Mouse (Mus musculus) lung, postnatal 0 days (tissue): ENCODE measurements around the gene Zdhhc21. TPM values are rescaled to one million over a fixed set of nuclear protein-coding genes. Genes with fewer than 3 reads are reported as not detected.

ENCODE experiments used
- ATAC-seq: fragments of 200-750 bp; cut with Nextera tagmentation; 2 replicates; pipeline ENCODE4 v1.8.0; 2017; ENCODE audit warnings: moderate library complexity
- DNase-seq: peaks from one replicate; pipeline ENCODE4 v3.0.0-alpha.2; 2016; ENCODE audit warnings: low spot score
- H3K27ac ChIP-seq: fragments of 300-500 bp; sonication (generic); 2 replicates; pipeline ENCODE4 v1.5.1; 2014; ENCODE audit warnings: antibody characterized with exemption, mild to moderate bottlenecking, low read length, mixed read lengths
- H3K27me3 ChIP-seq: fragments of 300-500 bp; sonication (generic); replicated peaks from 2 replicates; pipeline ENCODE4 v1.6.1; 2014; ENCODE audit warnings: low read length, mixed read lengths; ENCODE audit not compliant: insufficient read depth
- H3K36me3 ChIP-seq: fragments of 300-500 bp; sonication (generic); 2 replicates; pipeline ENCODE4 v1.6.1; 2014; ENCODE audit warnings: low read length, mixed read lengths; ENCODE audit not compliant: insufficient read depth
- H3K4me1 ChIP-seq: fragments of 300-500 bp; sonication (generic); 2 replicates; pipeline ENCODE4 v1.6.1; 2014; ENCODE audit warnings: antibody characterized with exemption, low read depth, low read length, mixed read lengths; ENCODE audit not compliant: insufficient read depth
- H3K4me2 ChIP-seq: fragments of 300-500 bp; sonication (generic); replicated peaks from 2 replicates; pipeline ENCODE4 v1.6.1; 2014; ENCODE audit warnings: low read depth, mild to moderate bottlenecking, low read length, moderate library complexity, mixed read lengths
- H3K4me3 ChIP-seq: fragments of 300-500 bp; sonication (generic); 2 replicates; pipeline ENCODE4 v1.5.1; 2014; ENCODE audit warnings: low read depth, low read length
- H3K9ac ChIP-seq: fragments of 300-500 bp; sonication (generic); replicated peaks from 2 replicates; pipeline ENCODE4 v1.6.1; 2014; ENCODE audit warnings: low read depth, mild to moderate bottlenecking
- H3K9me3 ChIP-seq: fragments of 300-500 bp; sonication (generic); 2 replicates; pipeline ENCODE4 v1.6.1; 2016; ENCODE audit warnings: low read length, mixed read lengths
- CTCF ChIP-seq: IDR thresholded peaks from 2 replicates; pipeline ENCODE4 v1.5.1; 2016; ENCODE audit warnings: antibody characterized with exemption, mild to moderate bottlenecking
- EP300 ChIP-seq: IDR thresholded peaks from 2 replicates; pipeline ENCODE4 v1.6.1; 2016; ENCODE audit warnings: antibody characterized with exemption, mild to moderate bottlenecking, control low read depth
- WGBS: fragments of 180-500 bp; shearing (Covaris S2); extraction: QIAGEN DNeasy Blood & Tissue Kit; methylation state at CpG from one replicate; pipeline ENCODE4 v1.1.7; 2014; 5-methylcytosine and 5-hydroxymethylcytosine counted together
- polyA plus RNA-seq: library from polyadenylated mRNA; unstranded; fragments of >200 nt; fragmentation: Nextera tagmentation; extraction: Ambion mirVana; gene quantifications from 2 replicates; pipeline ENCODE4 v1.2.1, GENCODE M21; 2015

Zdhhc21 gene
- polyA plus RNA-seq, 1 experiment from 2014 or later, result 8.9 TPM

GRCm38 (mm10) chr4:82829429-82829828 lies 30.3 kb downstream of the Zdhhc21 start:
- no peak overlapping the region for H3K4me3 ChIP-seq
- TF ChIP-seq CTCF (peak; percentile 48), EP300 (no peak)
- H3K27me3 ChIP-seq, result no peaks in the 10 kb centered on the region
- no peaks in the 10 kb centered on the region for H3K36me3 ChIP-seq
- WGBS, result 49% methylated on average over 5 of the region's 5 CpGs
- ATAC-seq (peak; percentile 87), DNase-seq (peak; percentile 74)
- H3K4me1 ChIP-seq, result no peaks in the 10 kb centered on the region
- H3K27ac ChIP-seq, result no peak overlapping the region
- no peak overlapping the region for H3K9ac ChIP-seq
- no peak overlapping the region for H3K4me2 ChIP-seq
- H3K9me3 ChIP-seq, result no peaks in the 10 kb centered on the region

GRCm38 (mm10) chr4:82827001-82827400 lies 32.8 kb downstream of the Zdhhc21 start:
- DNase-seq (no peak), ATAC-seq (no peak)
- no peak overlapping the region for H3K4me2 ChIP-seq
- no peaks in the 10 kb centered on the region for H3K36me3 ChIP-seq
- no peaks in the 10 kb centered on the region for H3K9me3 ChIP-seq
- TF ChIP-seq CTCF, result no peak
- no peak for TF ChIP-seq EP300
- no peak overlapping the region for H3K27ac ChIP-seq
- 54% methylated on average over 2 of the region's 2 CpGs for WGBS
- H3K4me1 ChIP-seq, result no peaks in the 10 kb centered on the region
- H3K4me3 ChIP-seq, result no peak overlapping the region
- no peaks in the 10 kb centered on the region for H3K27me3 ChIP-seq
- H3K9ac ChIP-seq, result no peak overlapping the region

GRCm38 (mm10) chr4:82817833-82818232 lies 41.9 kb downstream of the Zdhhc21 start:
- H3K4me1 ChIP-seq, result no peaks in the 10 kb centered on the region
- H3K4me3 ChIP-seq, result no peak overlapping the region
- H3K4me2 ChIP-seq, result no peak overlapping the region
- WGBS, result 78% methylated on average over 5 of the region's 5 CpGs
- TF ChIP-seq CTCF (no peak), EP300 (no peak)
- no peaks in the 10 kb centered on the region for H3K27me3 ChIP-seq
- H3K9me3 ChIP-seq, result no peaks in the 10 kb centered on the region
- no peaks in the 10 kb centered on the region for H3K36me3 ChIP-seq
- DNase-seq, result no peak
- ATAC-seq, result no peak
- no peak overlapping the region for H3K9ac ChIP-seq
- H3K27ac ChIP-seq, result no peak overlapping the region

- H3K9me3 ChIP-seq, result no peaks in the 10 kb centered on the region
- H3K27ac ChIP-seq, result no peak overlapping the region
- H3K27me3 ChIP-seq, result no peaks in the 10 kb centered on the region
- H3K4me1 ChIP-seq, result no peaks in the 10 kb centered on the region
- DNase-seq (no peak), ATAC-seq (no peak)
- no peak overlapping the region for H3K4me2 ChIP-seq
- TF ChIP-seq CTCF (no peak), EP300 (no peak)
- no peak overlapping the region for H3K4me3 ChIP-seq
- no peak overlapping the region for H3K9ac ChIP-seq
- WGBS, result 90% methylated on average over 8 of the region's 8 CpGs
- no peaks in the 10 kb centered on the region for H3K36me3 ChIP-seq
These were observed 43.4 kb downstream of the Zdhhc21 start for GRCm38 (mm10) chr4:82816351-82816750.

- TF ChIP-seq CTCF (no peak), EP300 (no peak)
- no peaks in the 10 kb centered on the region for H3K36me3 ChIP-seq
- H3K27ac ChIP-seq, result no peak overlapping the region
- no peaks in the 10 kb centered on the region for H3K4me1 ChIP-seq
- H3K4me2 ChIP-seq, result no peak overlapping the region
- no peak overlapping the region for H3K4me3 ChIP-seq
- H3K9me3 ChIP-seq, result no peaks in the 10 kb centered on the region
- H3K27me3 ChIP-seq, result no peaks in the 10 kb centered on the region
- ATAC-seq, result peak; percentile 48
- peak; percentile 53 for DNase-seq
- H3K9ac ChIP-seq, result no peak overlapping the region
- 50% methylated on average over 4 of the region's 4 CpGs for WGBS
These were observed 44.5 kb downstream of the Zdhhc21 start for GRCm38 (mm10) chr4:82815296-82815695.

GRCm38 (mm10) chr4:82813356-82813755 lies 46.4 kb downstream of the Zdhhc21 start:
- H3K4me1 ChIP-seq, result no peaks in the 10 kb centered on the region
- peak; percentile 45 for TF ChIP-seq CTCF
- no peak for TF ChIP-seq EP300
- H3K36me3 ChIP-seq, result no peaks in the 10 kb centered on the region
- DNase-seq (peak; percentile 32), ATAC-seq (no peak)
- 63% methylated on average over 6 of the region's 6 CpGs for WGBS
- no peaks in the 10 kb centered on the region for H3K27me3 ChIP-seq
- H3K9ac ChIP-seq, result no peak overlapping the region
- no peak overlapping the region for H3K4me2 ChIP-seq
- H3K4me3 ChIP-seq, result no peak overlapping the region
- no peak overlapping the region for H3K27ac ChIP-seq
- H3K9me3 ChIP-seq, result no peaks in the 10 kb centered on the region

- no peaks in the 10 kb centered on the region for H3K36me3 ChIP-seq
- H3K4me2 ChIP-seq, result no peak overlapping the region
- TF ChIP-seq EP300 (no peak), CTCF (no peak)
- no peak overlapping the region for H3K9ac ChIP-seq
- H3K4me1 ChIP-seq, result no peaks in the 10 kb centered on the region
- ATAC-seq (no peak), DNase-seq (no peak)
- H3K4me3 ChIP-seq, result no peak overlapping the region
- no peaks in the 10 kb centered on the region for H3K9me3 ChIP-seq
- H3K27ac ChIP-seq, result no peak overlapping the region
- 71% methylated on average over 10 of the region's 10 CpGs for WGBS
- no peaks in the 10 kb centered on the region for H3K27me3 ChIP-seq
These were observed 51.9 kb downstream of the Zdhhc21 start for GRCm38 (mm10) chr4:82807811-82808210.
